Mouse (Mus musculus) embryonic facial prominence, embryonic 13.5 days (tissue): Measurements from ENCODE around the gene Spi1. TPM values are rescaled to one million over a fixed set of nuclear protein-coding genes. Genes with fewer than 3 reads are reported as not detected.

Experiments used
- ATAC-seq: fragments of 200-750 bp; cut with Nextera tagmentation; 2 replicates; pipeline ENCODE4 v1.8.0; 2017; ENCODE audit warnings: low read depth; ENCODE audit not compliant: insufficient number of reproducible peaks, insufficient read depth, low FRiP score, low TSS enrichment
- H3K27ac ChIP-seq: fragments of 300-500 bp; sonication (generic); 2 replicates; pipeline ENCODE4 v1.5.1; 2015; ENCODE audit warnings: moderate library complexity, mild to moderate bottlenecking, inconsistent platforms
- H3K27me3 ChIP-seq: fragments of 300-500 bp; sonication (generic); 2 replicates; pipeline ENCODE4 v1.6.1; 2015; ENCODE audit warnings: mild to moderate bottlenecking, inconsistent platforms
- H3K36me3 ChIP-seq: fragments of 300-500 bp; sonication (generic); 2 replicates; pipeline ENCODE4 v1.6.1; 2015; ENCODE audit warnings: mild to moderate bottlenecking, inconsistent platforms
- H3K4me1 ChIP-seq: fragments of 300-500 bp; sonication (generic); 2 replicates; pipeline ENCODE4 v1.6.1; 2015; ENCODE audit warnings: inconsistent platforms
- H3K4me2 ChIP-seq: fragments of 300-500 bp; sonication (generic); 2 replicates; pipeline ENCODE4 v1.6.1; 2015; ENCODE audit warnings: moderate library complexity, mild to moderate bottlenecking, inconsistent platforms
- H3K4me3 ChIP-seq: fragments of 300-500 bp; sonication (generic); 2 replicates; pipeline ENCODE4 v1.5.1; 2015; ENCODE audit warnings: mild to moderate bottlenecking, inconsistent platforms
- H3K9ac ChIP-seq: fragments of 300-500 bp; sonication (generic); 2 replicates; pipeline ENCODE4 v1.6.1; 2015; ENCODE audit warnings: mild to moderate bottlenecking, inconsistent platforms
- H3K9me3 ChIP-seq: fragments of 300-500 bp; sonication (generic); 2 replicates; pipeline ENCODE4 v1.6.1; 2016; ENCODE audit warnings: inconsistent platforms
- WGBS: fragments of 180-500 bp; shearing (Covaris S2); methylation state at CpG from one replicate; pipeline ENCODE4 v1.1.7; 2015; ENCODE audit warnings: mixed read lengths; 5-methylcytosine and 5-hydroxymethylcytosine counted together
- polyA plus RNA-seq: library from polyadenylated mRNA; unstranded; fragments of >200 nt; fragmentation: Nextera tagmentation; extraction: Ambion mirVana; gene quantifications from 2 replicates; pipeline ENCODE4 v1.2.1, GENCODE M21; 2015

The Spi1 gene
- polyA plus RNA-seq, 1 experiment from 2014 or later, result 7.5 TPM

DNA sequence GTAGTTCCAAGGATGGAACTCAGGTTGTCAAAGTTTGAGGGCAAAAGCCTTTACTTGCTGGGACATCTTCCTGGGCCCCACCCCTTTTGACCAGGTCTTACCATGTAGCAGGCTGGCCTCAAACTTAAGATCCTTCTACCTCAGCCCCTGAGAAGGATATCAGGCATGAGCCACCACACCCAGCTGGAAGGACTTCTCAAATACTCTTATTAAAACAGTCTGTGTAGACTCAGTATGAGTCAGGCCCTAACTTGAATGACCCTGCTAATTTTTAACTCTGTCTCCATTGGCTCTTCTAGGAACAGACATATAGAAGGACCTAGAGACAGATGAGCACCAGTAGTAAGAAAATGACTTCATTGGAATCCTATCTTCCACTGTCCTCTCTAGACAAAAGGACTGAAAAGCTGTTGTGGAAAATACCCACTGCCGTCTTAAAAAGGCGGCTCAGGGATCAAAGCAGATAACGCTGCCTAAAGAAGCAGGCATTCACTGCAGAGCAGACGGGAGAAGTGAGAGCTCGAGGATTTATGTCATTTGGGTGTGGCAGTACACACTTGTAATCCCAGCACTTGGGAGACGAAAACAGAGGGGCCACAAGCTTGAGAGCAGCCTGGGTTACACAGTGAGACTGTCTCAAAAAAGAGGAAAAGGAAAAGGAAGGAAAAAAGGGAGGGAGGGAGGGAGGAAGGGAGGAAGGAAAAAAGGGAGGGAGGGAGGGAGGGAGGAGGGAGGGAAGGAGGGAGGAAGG is 75.0 kb downstream of the Spi1 start:
- no peaks in the 10 kb centered on the region for H3K27me3 ChIP-seq
- no peak for ATAC-seq
- no peak overlapping the region for H3K4me3 ChIP-seq
- H3K4me2 ChIP-seq, result no peak overlapping the region
- H3K9ac ChIP-seq, result no peak overlapping the region
- H3K4me1 ChIP-seq, result no peaks in the 10 kb centered on the region
- H3K36me3 ChIP-seq, result peaks cover 77% of the 10 kb centered on the region
- H3K27ac ChIP-seq, result no peak overlapping the region
- no peaks in the 10 kb centered on the region for H3K9me3 ChIP-seq
- 52% methylated on average over 6 of the region's 6 CpGs for WGBS

GRCm38 (mm10) chr2:91160591-91160990 is 78.4 kb downstream of the Spi1 start:
- H3K4me1 ChIP-seq, result no peaks in the 10 kb centered on the region
- H3K4me3 ChIP-seq, result no peak overlapping the region
- peaks cover 77% of the 10 kb centered on the region for H3K36me3 ChIP-seq
- H3K4me2 ChIP-seq, result no peak overlapping the region
- 90% methylated on average over 6 of the region's 6 CpGs for WGBS
- no peaks in the 10 kb centered on the region for H3K27me3 ChIP-seq
- no peak overlapping the region for H3K9ac ChIP-seq
- H3K27ac ChIP-seq, result no peak overlapping the region
- no peaks in the 10 kb centered on the region for H3K9me3 ChIP-seq
- ATAC-seq, result no peak

DNA sequence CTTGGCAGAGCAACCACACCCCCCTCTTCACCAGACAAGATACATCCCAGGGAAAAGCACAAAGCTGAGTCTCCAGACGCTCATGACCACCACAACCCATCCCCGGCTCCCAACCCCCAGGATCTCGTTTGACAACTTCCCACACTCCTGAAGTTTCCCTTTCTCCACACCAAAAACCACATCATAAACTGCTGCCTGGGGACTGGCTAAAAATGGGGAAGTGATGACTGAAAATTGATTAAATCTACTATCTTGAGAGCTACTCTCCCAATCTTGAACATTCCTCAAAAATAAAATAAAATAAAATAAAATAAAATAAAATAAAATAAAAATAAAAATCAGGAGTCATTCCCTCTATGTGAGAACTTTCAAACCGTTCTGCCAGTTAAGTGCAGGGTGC is 80.8 kb downstream of the Spi1 start:
- H3K27me3 ChIP-seq, result no peaks in the 10 kb centered on the region

GRCm38 (mm10) chr2:91163532-91163931 is 81.3 kb downstream of the Spi1 start:
- H3K27ac ChIP-seq, result no peak overlapping the region
- H3K9ac ChIP-seq, result no peak overlapping the region
- H3K9me3 ChIP-seq, result no peaks in the 10 kb centered on the region
- peaks cover 75% of the 10 kb centered on the region for H3K36me3 ChIP-seq
- 83% methylated on average over 5 of the region's 5 CpGs for WGBS
- no peak overlapping the region for H3K4me2 ChIP-seq
- no peaks in the 10 kb centered on the region for H3K27me3 ChIP-seq
- H3K4me3 ChIP-seq, result no peak overlapping the region
- no peaks in the 10 kb centered on the region for H3K4me1 ChIP-seq
- no peak for ATAC-seq

More for the DNA sequence above, 80.8 kb downstream of the Spi1 start:
- WGBS, result 76% methylated on average over 4 of the region's 4 CpGs
- Histone ChIP-seq H3K9ac (no peak overlapping the region), H3K27ac (no peak overlapping the region), H3K4me1 (no peaks in the 10 kb centered on the region), H3K4me3 (no peak overlapping the region), H3K36me3 (peaks cover 75% of the 10 kb centered on the region), H3K4me2 (no peak overlapping the region), H3K9me3 (no peaks in the 10 kb centered on the region)
- ATAC-seq, result no peak

GRCm38 (mm10) chr2:91164991-91165390 is 82.8 kb downstream of the Spi1 start:
- WGBS, result 89% methylated on average over 6 of the region's 6 CpGs
- H3K4me3 ChIP-seq, result no peak overlapping the region
- H3K4me1 ChIP-seq, result no peaks in the 10 kb centered on the region
- no peaks in the 10 kb centered on the region for H3K9me3 ChIP-seq
- ATAC-seq, result no peak
- H3K27ac ChIP-seq, result no peak overlapping the region
- H3K9ac ChIP-seq, result no peak overlapping the region
- peaks cover 78% of the 10 kb centered on the region for H3K36me3 ChIP-seq
- no peaks in the 10 kb centered on the region for H3K27me3 ChIP-seq
- H3K4me2 ChIP-seq, result no peak overlapping the region

Other genes with a start within 250 kb of the Spi1 start
- 192 and 198 TPM in 2 replicates for gene Mtch2, start 235.2 kb upstream of the Spi1 start, polyA plus RNA-seq
- gene C1qtnf4, start 196.5 kb upstream of the Spi1 start, polyA plus RNA-seq, result 16.7 and 21.5 TPM in 2 replicates
- gene Kbtbd4, start 177.7 kb upstream of the Spi1 start, polyA plus RNA-seq, result 46.1 and 47.0 TPM in 2 replicates
- 208 and 232 TPM in 2 replicates for gene Ndufs3, start 177.6 kb upstream of the Spi1 start, polyA plus RNA-seq
- gene Celf1, start 142.0 kb upstream of the Spi1 start, polyA plus RNA-seq, result 82.5 and 91.3 TPM in 2 replicates
- 3.3 and 3.4 TPM in 2 replicates for gene Rapsn, start 46.8 kb upstream of the Spi1 start, polyA plus RNA-seq
- 263 and 298 TPM in 2 replicates for gene Psmc3, start 28.4 kb upstream of the Spi1 start, polyA plus RNA-seq
- gene Slc39a13, start 12.0 kb upstream of the Spi1 start, polyA plus RNA-seq, result 64.3 and 67.4 TPM in 2 replicates
- gene Mybpc3, start 35.8 kb downstream of the Spi1 start, polyA plus RNA-seq, result 0.08 and 2.4 TPM in 2 replicates
- 16.5 and 18.2 TPM in 2 replicates for gene Madd, start 101.4 kb downstream of the Spi1 start, polyA plus RNA-seq
- gene Nr1h3, start 120.4 kb downstream of the Spi1 start, polyA plus RNA-seq, result 0.83 and 1.9 TPM in 2 replicates
- 28.6 and 29.0 TPM in 2 replicates for gene Acp2, start 120.5 kb downstream of the Spi1 start, polyA plus RNA-seq
- 20.0 and 23.6 TPM in 2 replicates for gene Ddb2, start 154.6 kb downstream of the Spi1 start, polyA plus RNA-seq
- 42.1 and 44.2 TPM in 2 replicates for gene Pacsin3, start 173.6 kb downstream of the Spi1 start, polyA plus RNA-seq
- 81.8 and 90.6 TPM in 2 replicates for gene Arfgap2, start 182.6 kb downstream of the Spi1 start, polyA plus RNA-seq